Mouse (Mus musculus): ENCODE measurements at regions not wholly inside any gene's neighbourhood (a gene's known extent, or its start where the extent isn't known, plus 50 kb on each side); places are given as distances from the start of the nearest gene placed in this dataset.

DNA sequence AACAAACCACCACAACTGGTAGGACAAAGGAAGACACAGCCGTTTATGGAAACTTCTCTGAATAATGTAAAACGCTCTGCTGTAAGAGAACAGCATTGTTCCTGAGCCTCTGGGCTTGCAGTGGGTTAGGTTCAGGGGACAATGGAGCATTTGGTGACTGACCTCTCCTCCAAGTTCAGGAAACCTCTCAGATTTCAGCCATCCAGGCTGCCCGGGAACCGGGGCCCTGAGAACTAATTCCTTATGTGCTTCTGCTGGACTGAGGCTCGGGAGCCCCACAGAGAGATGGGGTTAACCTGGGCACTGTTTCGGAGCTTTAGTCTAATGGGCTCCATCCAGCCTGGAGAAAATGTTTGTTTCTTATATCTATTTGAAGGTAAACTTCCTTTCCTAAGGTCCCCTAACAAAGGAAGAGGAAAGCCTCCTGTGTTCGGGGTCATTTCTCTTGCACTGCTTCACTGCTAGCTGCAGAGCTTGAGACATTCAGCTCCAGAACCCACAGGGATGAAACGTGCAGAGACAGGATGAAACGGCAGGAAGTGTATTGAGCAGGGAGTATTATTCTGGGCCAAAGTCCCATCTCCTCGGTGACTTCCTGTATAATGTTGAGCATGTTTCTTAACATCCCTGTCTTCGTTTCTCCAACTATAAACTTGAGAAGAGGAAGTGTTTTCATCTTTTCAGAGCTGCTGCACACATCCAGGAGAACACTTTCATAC is 220.5 kb downstream of the Plpp3 start:
- no peak for TF ChIP-seq E2F4 (IDR thresholded peaks at IDR 0.05; ENCODE audit: insufficient read depth)
- TF ChIP-seq POLR2AphosphoS2 (IDR thresholded peaks at IDR 0.05; ENCODE audit: insufficient read length, low read depth) = no peak
- no peak for TF ChIP-seq TCF12 (IDR thresholded peaks at IDR 0.05; ENCODE audit: insufficient read depth, poor library complexity, severe bottlenecking)
- no peak for TF ChIP-seq POLR2A (IDR thresholded peaks at IDR 0.05; ENCODE audit: insufficient read length, low read depth)
- TF ChIP-seq MAX (IDR thresholded peaks at IDR 0.05; ENCODE audit: low read depth) = no peak
- no peak for TF ChIP-seq USF1 (IDR thresholded peaks at IDR 0.05; ENCODE audit: low read depth)
- TF ChIP-seq TCF3 (IDR thresholded peaks at IDR 0.05; ENCODE audit: insufficient read length, low read depth) = no peak
- TF ChIP-seq MYOD1 (IDR thresholded peaks at IDR 0.05; ENCODE audit: control insufficient read depth in 1 of 3, insufficient read length in 2 of 3, low read depth in 2 of 3) = no peak
- no peak for TF ChIP-seq SRF (IDR thresholded peaks at IDR 0.05; ENCODE audit: control insufficient read depth, insufficient read length, low read depth)

Measured in myocyte (in vitro differentiated cells).